Mouse (Mus musculus): Measurements from ENCODE around the gene Dnm3. TPM values are rescaled to one million over a fixed set of nuclear protein-coding genes. Genes with fewer than 3 reads are reported as not detected.

Dnm3 gene
- total RNA-seq, 2 experiments from 2014 or later, result 7.9 to 17.7 TPM

DNA sequence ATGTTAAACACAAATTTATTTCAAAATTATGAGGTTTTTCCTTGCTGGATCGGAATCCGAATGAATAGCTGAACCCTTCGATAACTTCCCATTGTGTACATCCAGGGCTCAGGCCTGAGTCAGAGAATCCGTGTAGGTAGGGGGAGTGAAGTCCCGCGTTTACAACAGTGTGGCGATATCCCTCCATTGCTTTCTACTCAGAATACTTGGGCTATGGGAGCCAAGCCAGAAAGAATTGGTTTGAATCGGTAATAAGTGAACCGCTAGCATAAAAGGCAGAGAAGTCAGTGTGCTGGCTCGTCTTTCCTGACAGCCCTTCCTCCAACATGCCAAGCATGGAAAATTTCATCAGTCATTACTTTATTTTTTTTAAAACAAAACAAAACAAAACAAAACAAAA is 402.0 kb downstream of the Dnm3 start:
- no peak for DNase-seq

DNA sequence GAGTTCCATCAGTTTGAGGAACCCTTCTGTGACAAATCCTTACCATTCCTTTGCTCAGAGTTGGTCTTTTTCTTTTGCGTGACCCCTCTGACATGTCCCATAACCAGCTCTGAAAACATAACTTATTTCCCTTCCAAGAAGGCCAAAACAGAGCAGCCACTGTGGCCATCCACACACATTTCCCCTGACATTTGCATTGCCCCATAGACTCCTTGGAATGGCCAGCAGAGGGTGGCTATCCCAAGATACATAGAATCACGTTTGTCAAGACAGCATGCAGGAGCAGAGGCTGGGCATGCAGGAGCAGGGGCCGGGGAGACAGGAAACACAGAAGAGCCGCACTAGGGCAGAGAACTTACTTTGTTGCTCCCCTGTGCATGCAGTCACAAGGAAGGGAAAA is 402.4 kb downstream of the Dnm3 start:
- no peak for DNase-seq

DNA sequence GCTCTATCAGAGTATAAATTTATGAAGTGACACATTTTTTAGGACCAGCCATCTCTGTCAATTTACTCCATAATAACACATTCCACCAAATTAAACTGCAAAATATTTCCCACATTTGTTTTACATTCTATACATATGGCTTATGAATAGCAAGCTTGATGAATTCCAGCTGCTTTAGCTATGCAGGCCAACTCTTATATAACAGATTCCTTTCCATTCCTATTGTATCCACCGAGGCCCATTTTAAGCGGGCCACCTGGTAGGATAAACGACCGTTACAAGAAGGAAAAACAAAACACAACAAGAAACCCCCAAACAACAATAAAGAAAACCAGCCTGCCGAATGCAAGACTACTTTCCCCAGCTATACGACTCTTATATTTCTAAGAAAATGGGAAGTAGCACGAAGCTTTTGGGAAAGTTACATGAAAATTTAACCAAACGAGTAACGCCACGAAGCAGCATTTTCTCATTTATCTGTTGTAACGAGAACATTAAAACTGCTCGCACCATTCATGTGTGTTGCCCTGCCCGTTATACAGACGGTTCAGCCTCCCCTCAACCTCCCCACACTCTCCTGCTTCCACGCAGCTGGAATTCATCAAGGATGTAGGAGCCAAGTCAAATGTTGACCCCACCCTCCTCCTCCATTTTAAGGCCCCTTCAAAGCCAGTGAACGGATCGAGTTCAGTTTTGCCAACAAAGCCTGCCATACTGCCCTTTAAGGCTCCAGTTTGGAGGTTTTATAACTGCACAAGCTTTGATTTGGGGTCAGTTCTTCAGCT is 403.0 kb downstream of the Dnm3 start:
- DNase-seq, result no peak

DNA sequence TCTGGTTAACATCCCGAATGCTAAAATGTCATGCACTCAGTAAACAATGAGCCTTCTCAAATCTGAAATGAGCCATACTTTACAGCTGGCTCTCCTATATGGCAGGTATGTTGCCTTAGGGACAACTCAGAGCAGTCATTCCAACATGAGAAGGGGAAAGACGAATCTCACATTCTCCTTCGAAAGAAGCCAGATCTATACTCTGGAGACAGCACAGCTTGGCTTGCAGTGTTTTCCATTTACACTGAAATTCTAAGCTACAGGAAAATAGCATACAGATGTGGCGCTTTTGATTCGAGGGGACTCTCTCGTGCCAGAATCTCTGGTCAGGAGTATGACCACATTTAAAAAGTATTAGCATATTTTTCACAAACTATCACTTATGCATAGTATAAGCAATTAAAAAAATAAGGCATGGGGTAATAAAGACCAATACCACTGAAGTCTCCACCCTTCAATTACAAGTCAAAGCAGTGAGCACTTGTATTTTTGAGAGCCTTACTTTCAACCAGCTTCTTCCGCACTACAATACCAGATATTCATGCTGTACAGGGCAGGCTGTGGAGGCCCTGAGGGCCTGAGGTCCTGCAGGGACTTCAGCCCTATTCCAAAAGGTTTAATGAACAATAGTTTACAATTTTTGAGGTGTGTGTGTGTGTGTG is 404.8 kb downstream of the Dnm3 start:
- DNase-seq, result no peak

DNA sequence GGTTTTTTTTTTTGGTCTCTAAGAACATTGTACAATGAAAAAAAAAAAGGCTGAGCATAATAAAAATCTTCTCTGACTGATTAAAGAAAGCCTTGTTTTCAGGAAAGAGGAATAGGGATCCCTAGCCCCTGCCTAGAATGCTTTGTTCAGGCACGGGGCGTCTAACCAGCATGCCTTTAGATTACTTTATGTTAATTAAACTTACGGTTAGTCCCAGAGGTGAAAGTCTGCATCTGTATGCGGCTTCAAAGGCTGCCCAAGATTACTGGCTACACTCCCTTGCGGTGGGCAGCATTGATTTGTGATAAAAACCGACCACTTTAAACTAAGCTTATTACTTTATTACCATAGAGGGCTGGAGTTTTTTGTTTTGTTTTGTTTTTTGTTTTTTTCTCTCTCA is 424.2 kb downstream of the Dnm3 start:
- no peak for DNase-seq

DNA sequence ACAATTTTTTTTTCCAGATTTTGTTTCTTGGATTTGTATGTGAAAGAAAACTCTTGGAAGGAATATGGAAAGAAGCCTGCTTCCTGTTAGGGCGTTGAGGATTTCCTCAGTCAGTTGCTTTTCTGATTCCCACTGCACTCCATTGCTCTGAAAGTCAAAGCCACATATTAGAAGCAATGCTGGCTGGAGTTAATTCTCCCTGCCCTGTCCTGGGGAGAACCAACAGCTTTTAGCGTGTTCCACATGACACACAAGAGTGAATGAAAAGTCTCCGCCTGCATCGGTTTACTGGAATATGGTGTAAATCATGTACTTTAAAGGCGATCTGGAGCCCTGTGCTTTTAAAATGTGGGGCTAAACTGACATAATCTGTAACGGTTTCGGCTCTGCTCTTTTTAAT is 424.6 kb downstream of the Dnm3 start:
- DNase-seq, result no peak

DNA sequence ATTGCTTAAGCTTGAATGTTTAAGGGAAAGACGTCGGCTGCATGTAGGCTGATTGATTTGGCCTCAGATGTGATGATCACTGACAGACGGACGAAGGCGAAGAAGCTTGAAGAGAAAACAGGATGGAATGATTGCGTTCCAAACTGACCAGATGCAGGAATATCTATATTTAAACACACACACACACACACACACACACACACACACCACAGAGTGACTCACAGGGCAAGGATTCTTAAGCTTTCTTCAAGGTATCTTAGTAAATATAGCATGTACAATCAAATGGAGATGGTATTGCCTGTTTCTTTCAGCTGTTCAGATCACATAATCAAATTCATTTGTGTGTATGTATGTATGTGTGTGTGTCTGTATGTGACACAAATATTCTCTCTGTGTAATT is 425.1 kb downstream of the Dnm3 start:
- DNase-seq, result no peak

DNA sequence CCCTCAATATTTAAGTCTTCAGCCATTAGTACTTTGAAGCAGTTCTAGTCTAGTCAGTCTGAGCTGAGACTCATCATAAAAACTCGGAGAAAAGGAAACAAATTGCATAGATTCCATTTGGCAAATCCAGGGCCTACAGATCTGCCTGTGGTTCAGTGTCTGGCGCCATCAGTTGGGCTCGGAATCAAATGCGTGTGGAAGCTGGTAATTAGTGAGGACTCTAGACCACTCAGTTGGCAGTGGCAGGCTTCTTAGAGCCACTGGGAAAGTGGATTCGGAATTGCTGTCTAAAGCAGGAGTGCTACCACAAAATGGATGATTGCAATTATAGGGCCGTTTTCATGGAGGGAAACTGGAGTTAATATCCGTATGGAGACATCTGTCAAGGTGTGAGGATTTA is 425.7 kb downstream of the Dnm3 start:
- DNase-seq, result no peak

DNA sequence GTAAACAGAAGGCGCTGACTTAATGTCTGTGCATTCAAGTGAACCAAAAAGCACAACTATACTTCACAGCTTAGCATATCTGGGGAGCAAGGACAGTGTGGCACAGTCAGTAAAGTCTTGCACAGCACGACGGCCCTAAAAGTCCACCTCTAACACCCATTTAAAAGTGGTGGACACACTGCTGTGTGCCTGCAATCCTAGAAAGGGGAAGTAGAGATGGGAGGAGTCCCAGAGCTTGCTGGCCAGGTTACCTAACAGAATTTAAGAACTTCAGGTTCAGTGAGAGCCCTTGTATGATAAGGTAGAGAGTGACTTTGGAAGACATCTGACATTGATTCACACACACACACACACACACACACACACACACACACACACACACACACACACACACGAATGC is 426.1 kb downstream of the Dnm3 start:
- DNase-seq, result no peak

DNA sequence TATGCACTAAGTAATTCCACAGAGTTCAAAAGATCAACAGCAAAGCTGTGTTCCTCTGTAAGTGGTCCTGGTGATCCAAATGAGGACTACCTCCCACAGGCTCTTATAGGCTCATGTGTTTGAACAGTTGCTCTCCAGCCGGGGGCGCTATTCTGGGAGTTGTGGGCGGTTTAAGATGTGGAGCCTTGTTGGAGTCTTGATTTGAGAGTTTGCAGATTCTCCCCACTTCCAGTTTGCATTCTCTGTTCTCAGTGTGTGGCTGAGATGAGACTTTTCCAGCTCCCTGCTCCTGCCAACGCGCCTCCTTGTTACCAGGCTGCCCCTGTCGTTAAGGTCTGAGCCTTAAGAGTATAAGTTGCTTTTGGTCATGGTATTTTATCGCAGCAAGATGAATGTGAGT is 430.2 kb downstream of the Dnm3 start:
- DNase-seq, result no peak

DNA sequence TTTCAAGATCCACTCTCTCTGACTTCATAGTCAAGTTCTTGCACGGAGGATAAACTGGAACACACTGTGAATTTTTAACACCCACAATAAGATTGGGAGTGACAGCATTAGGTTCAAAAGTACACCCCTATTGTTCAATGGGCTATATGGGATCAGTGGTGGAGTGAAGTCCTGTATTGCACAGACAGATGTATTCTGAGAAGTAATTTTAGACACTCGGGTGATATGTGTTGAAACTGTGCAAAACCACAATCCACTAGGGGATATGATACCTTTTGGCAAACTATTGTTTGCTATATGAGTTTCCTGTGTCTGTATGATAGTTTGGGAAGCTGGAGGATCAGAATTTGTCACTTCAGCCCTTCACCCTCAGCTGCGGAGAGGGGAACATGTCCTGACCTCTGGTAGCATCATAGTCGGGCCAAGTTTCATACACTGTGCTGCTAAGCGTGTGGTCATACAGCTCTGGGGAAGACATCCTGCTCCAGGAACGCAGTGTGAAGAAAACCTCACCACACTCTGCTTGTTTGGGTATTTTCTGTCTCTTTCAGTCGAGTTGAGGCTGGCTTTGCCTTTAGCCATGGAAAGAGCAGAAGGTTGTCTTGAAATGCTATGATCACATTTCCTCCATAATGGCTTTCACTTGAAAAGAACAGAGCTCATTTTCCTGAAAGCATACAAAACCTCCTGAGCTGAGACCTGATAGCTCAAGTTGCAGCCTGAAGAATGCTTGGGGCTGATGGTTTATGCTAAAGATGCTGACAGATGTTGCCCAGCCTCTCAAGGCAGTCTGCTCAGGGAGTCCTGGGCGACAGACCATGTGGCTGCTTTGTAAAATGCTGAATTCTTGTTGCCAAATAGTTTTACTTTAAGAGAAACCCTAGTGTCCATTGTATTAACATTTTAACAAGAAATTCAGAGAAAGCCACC is 433.8 kb downstream of the Dnm3 start:
- no peak for DNase-seq

DNA sequence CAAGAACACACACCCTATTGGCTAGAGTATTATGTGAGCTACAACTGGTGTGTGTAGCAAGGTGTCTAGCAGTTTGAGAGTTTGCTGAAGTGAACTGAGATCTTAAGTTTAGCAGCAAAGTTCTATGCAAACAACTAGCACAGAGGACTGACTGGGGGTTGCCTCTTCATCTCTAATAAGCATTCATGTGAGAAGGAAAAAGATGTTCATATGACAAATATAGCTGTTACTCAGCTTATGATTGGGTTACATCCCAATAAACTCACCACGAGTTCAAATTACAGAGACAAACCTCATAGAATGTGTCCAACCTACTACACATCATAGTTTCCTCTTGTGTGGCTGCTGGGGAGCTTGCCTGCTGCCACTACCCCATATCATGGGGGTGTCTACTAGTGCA is 434.6 kb downstream of the Dnm3 start:
- no peak for DNase-seq

DNA sequence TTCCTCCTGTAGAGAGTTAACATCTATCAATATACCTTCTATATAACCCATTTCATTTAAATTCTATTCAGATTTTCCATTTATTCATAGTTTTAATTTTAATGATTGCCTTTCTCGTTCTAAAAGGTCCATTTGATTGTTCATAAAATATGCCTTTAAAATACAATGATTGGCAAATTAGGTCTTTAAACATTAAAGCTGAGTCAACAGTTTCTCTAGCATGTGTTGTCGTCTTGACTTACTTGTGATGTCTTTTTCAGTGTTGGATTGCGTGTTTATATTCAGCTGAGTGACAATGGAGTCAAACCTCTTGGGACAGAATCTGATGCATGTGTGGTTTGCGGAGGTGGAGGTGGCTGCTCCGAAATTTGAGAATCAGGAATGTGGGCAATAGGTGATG is 435.4 kb downstream of the Dnm3 start:
- no peak for DNase-seq

DNA sequence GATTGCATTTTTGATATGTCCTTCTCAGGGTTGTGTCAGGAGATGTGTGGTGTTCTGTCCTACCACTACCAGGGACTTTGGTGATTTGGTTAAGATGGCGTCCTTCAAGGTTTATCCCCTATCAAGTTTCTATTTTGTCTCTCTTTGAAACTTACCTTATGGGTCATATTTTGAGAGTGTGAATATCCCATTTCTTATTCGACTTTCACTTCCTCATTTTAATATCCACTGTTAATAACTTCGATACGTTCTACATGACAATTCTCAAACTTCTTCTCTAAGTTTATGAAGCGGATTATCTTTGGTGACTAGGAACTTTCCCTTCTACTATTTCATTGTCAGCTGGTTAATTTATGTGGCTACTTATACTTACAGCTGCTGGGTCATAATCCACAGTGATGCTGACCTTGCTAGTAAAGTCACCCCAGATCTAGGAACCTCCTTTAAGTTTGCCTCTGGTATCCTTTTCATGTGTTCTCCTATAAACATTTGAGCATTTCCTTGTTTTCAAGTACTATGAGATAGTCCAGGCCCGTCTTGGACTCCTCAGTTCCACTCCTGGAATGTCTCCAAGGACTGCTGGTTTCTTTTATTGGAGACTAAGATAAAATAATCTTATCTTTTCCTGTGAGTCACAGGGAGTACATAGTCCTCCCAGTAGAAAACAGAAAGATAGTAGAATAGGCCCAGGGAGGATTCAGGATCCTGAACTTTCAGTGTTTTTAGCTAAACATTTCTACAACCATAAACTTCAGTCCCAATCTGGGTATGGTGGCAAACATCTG is 437.2 kb downstream of the Dnm3 start:
- peak in 1 of 2 experiments; percentile 47 for DNase-seq

DNA sequence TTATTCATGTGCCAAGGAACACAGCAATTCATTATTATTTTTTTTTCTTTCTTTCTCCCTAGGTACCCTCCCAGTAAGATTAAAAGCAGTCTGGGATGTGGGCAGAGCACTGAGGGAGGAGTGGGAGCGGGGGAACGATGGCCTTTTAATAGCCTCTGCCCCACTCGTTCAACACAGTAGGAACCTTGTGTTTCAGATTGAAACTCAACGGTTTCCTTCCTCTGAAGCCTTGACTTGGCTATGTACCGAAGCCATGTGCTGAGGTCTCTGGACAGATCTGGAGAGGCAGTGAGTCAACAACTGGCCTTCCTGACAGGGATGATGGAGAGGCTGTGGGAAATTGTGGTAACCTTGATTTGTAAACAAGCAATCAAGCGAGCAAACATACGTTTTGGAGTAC is 438.0 kb downstream of the Dnm3 start:
- DNase-seq, result peak; percentile 51 to 52

DNA sequence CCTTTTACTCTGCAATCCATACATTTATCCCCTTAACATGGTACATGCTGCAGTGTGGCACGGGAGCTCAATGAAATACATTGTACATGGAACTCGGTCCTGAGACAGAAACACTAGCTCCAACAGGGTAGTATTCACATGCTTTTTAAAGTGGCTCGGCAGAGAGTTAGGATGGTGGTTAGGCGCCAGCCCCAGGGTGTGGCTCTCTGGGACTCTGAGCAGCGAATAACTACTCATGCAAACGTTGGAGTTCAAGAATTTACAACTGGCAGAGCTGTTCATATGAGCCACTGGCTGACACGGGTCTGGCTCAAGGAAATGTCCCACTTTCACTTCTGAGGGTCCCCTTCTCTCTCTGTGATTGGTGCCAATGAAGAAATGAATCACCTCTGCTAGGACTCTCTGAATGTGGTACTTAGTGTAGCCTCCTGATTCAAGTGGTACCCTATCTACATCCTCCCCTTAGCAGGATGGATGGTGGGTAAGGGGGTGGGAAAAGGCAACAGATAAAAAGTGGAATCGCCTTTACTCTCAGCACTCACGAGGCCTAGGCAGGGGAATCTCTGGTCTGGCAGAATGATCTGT is 438.7 kb downstream of the Dnm3 start:
- peak in 1 of 2 experiments; percentile 16 for DNase-seq

DNA sequence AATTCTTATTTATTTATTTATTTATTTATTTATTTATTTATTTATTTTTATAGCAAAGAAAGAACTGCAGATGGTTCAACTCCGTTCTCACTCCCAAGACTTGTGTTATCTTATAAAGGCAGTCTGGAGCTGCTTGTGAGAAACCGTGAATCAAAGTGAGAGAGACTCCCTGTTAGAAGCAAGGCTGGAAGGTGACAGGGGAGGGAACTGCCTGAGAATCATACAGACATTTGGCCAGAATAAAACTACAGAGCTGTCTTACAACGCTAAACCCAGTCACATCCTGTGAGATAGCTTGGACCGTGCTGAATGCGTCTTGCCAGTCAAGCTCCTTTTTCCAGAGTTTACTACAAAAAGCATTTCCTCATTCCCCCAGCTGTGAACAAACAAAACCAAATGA is 439.4 kb downstream of the Dnm3 start:
- no peak for DNase-seq

DNA sequence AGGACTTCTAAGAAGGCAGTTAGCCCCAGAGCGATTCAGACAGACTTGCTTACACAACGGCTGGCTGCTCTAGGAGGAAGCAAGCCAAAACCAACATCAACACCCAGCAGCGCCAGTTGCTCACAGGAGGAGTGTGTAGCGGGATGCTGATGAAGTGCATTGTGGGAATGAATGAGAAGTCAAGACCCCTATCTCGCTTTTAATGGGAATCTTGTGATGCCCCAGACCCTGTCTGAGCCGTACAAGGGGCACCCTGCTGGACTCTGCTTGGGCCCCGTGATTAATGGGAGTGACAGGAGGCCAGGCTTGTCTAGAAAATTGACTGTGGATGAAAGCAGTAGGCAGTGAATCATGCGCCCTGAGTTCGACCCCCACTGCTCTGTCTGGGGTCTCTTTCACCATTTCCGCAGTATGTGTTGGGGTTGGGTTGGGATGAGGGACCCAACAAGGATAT is 439.8 kb downstream of the Dnm3 start:
- DNase-seq, result peak; percentile 46 to 47

DNA sequence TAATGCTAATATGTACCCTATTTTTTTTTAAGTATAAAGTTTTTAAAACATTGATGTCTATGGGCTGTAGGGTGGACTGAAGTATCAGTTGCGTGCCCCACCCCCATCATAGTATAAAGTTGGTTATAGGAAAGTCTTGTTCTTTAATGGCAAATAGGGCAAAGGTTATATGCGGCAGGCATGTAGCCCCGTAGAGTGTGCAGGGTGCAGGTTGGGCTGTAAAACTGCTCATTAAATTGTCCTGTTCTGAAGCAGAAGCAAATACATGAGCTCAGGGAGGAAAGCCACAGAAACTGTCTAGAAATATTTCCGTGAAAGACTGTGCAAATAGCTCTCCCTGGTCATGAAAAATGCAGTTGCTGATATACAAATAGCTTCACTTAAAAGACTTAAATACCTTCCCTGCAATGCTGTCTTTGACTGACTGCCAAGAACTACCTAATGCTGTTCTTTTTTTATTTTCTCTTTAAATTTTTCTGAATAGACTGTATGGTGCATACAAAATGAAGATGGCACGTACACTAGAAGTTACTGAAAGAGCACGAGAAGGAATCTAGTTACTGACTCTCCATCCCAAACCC is 440.6 kb downstream of the Dnm3 start:
- no peak for DNase-seq

DNA sequence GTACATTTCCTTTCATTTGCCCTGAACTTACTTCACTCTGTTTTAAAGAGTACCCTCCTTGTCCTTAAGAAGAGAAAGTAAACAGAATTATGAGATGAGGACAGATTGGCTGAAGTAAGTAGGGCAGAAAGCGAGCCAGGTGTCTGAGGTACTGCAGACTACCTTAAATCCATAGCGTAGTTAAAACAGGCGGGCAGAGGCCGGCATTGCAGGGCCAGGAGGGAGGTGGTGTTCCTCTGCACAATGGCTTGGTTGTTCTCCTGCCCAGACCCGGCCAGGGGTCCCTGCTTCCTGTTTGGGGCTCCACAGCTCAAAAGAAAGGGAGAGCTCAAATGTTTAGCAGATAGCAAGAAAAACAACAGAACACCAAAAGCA is 441.4 kb downstream of the Dnm3 start:
- DNase-seq, result no peak

DNA sequence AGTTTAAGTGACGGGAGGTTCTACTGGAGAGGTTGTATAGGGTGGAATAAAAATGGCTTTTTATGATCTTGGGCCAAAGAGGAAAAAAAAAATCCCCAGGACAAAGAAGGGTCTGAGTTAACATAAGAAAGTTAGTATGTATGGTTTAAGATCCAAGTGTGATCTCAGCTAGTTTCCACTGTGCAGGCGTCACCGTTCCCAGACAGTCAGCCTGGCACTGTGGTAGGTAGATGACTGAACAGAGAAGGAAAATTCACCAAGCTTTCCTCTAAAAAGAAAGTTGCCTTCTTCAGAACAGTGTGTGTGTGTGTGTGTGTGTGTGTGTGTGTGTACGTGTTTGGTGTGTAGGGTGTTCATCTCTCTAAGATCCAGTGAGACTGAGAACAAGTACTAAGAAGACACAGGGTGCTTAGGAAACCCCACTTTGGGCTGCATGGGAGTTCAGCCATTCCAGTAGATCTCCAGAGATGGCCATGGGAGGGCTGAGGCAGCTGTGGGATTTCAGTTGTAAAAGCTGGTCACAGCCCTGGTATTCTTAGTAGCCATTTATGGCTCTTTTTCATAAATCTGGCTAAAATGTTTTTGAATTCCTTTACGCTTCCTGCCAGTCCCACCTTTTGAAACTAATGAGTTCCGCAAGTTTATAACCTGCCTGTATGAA is 441.9 kb downstream of the Dnm3 start:
- DNase-seq, result no peak

Data from adrenal gland, postnatal 36 days (tissue).